Comparison of ENCODE assay signal across 7 mouse cellular contexts in genomic region chr17:29396821-29397242, GRCm38 (mm10). TPM values are rescaled to one million over a fixed set of nuclear protein-coding genes. Genes with fewer than 3 reads are reported as not detected.
DNase-seq lines count a peak whose midpoint lies in the region; ATAC-seq lines count a peak whose summit lies in the region.

No protein-coding gene starts in this region.

- peak; percentile 83 for DNase-seq in adrenal gland, adult 8-10 months
- peak; percentile 84 for DNase-seq in embryo, embryonic 9.5 days (ENCODE audit: extremely low spot score)
- DNase-seq in gastrocnemius, postnatal 4 days (ENCODE audit: low spot score in 2 of 2), result peak; percentile 59 to 78
- DNase-seq in left cerebral cortex, postnatal 4 days, result peak; percentile 88
- peak; percentile 98 for DNase-seq in midbrain, embryonic 11.5 days (ENCODE audit: low spot score, missing footprints)
- DNase-seq in right cerebral cortex, postnatal 4 days, result peak; percentile 80

- peak; percentile 71 for ATAC-seq in intestine, embryonic 16.5 days
- peak; percentile 77 for ATAC-seq in midbrain, embryonic 11.5 days (ENCODE audit: low FRiP score)

- H3K27ac ChIP-seq in intestine, embryonic 16.5 days (ENCODE audit: low read length), result no peak overlapping the region
- H3K27ac ChIP-seq in midbrain, embryonic 11.5 days (ENCODE audit: low read depth, low read length), result no peak overlapping the region

- H3K9me3 ChIP-seq in intestine, embryonic 16.5 days (ENCODE audit: control insufficient read depth, low read length), result no peaks in the 10 kb centered on the region
- H3K9me3 ChIP-seq in midbrain, embryonic 11.5 days (ENCODE audit: control insufficient read depth, low read length), result no peaks in the 10 kb centered on the region

- H3K4me3 ChIP-seq in intestine, embryonic 16.5 days (ENCODE audit: low read length), result no peak overlapping the region
- no peak overlapping the region for H3K4me3 ChIP-seq in midbrain, embryonic 11.5 days (ENCODE audit: low read depth, low read length)

- H3K36me3 ChIP-seq in intestine, embryonic 16.5 days (ENCODE audit: control insufficient read depth, insufficient read depth, low read length), result no peaks in the 10 kb centered on the region
- H3K36me3 ChIP-seq in midbrain, embryonic 11.5 days (ENCODE audit: control insufficient read depth, insufficient read depth, low read length), result no peaks in the 10 kb centered on the region

- intact Hi-C loops in left cerebral cortex, postnatal 4 days (cut with DNase I), result loop anchor here (5.0 kb wide), 2 partner anchors 95 to 115 kb away; partner anchors contain the start of gene Pim1

- peaks cover 31% of the 10 kb centered on the region for H3K4me1 ChIP-seq in intestine, embryonic 16.5 days (ENCODE audit: control insufficient read depth, insufficient read depth, low read length)
- H3K4me1 ChIP-seq in midbrain, embryonic 11.5 days (ENCODE audit: control insufficient read depth, insufficient read depth, low read length), result peaks cover 22% of the 10 kb centered on the region

- H3K4me2 ChIP-seq in intestine, embryonic 16.5 days (ENCODE audit: low read depth, low read length), result no peak overlapping the region
- H3K4me2 ChIP-seq in midbrain, embryonic 11.5 days, result no peak overlapping the region

- 20% methylated on average over 6 of the region's 6 CpGs for WGBS in intestine, embryonic 16.5 days
- WGBS in midbrain, embryonic 11.5 days, result 21% methylated on average over 6 of the region's 6 CpGs

- H3K27me3 ChIP-seq in intestine, embryonic 16.5 days (replicated peaks; ENCODE audit: control insufficient read depth, insufficient read depth, low read length), result no peaks in the 10 kb centered on the region
- H3K27me3 ChIP-seq in midbrain, embryonic 11.5 days (ENCODE audit: control insufficient read depth, insufficient read depth, low read length), result peaks cover 2% of the 10 kb centered on the region; the same call in 1 of the 2 replicates

- no peak overlapping the region for H3K9ac ChIP-seq in intestine, embryonic 16.5 days (ENCODE audit: low read depth, low read length)
- no peak overlapping the region for H3K9ac ChIP-seq in midbrain, embryonic 11.5 days (ENCODE audit: low read length)

RNA-seq across cellular contexts. Expression of gene Fgd2, which starts 36.1 kb away (rescaled TPM):
- total RNA-seq in adrenal gland, adult 8-10 months (2022), result 10 to 100 TPM in 1 of 4 experiments, 1 to 10 TPM in 3; 2.1 to 11.1 (median 6.9) TPM
- 1 to 10 TPM; 4.2 to 4.5 TPM for total RNA-seq in gastrocnemius, postnatal 4 days (2021)
- polyA plus RNA-seq in intestine, embryonic 16.5 days (2015; fragmentation: Nextera tagmentation; extraction: Ambion mirVana), result 9.8 and 11.5 TPM in 2 replicates
- 1 to 10 TPM; 4.5 to 6.4 TPM for total RNA-seq in left cerebral cortex, postnatal 4 days (2021)
- 2.2 and 2.4 TPM in 2 replicates for polyA plus RNA-seq in midbrain, embryonic 11.5 days (2014; fragmentation: Nextera tagmentation; extraction: Ambion mirVana)

RNA-seq across cellular contexts. Expression of gene Mtch1, which starts 49.1 kb away (rescaled TPM):
- 100 to 1,000 TPM; 236 to 274 (median 253) TPM for total RNA-seq in adrenal gland, adult 8-10 months (2022)
- 100 to 1,000 TPM; 302 to 317 TPM for total RNA-seq in gastrocnemius, postnatal 4 days (2021)
- 31.7 and 146 TPM in 2 replicates for polyA plus RNA-seq in intestine, embryonic 16.5 days (2015; fragmentation: Nextera tagmentation; extraction: Ambion mirVana)
- total RNA-seq in left cerebral cortex, postnatal 4 days (2021), result 100 to 1,000 TPM; 489 to 514 TPM
- 348 and 375 TPM in 2 replicates for polyA plus RNA-seq in midbrain, embryonic 11.5 days (2014; fragmentation: Nextera tagmentation; extraction: Ambion mirVana)
